Mouse (Mus musculus): Measurements from ENCODE around the gene Pycard. TPM values are rescaled to one million over a fixed set of nuclear protein-coding genes. Genes with fewer than 3 reads are reported as not detected.
"Not testable (repeated sequence)": the region's sequence is repeated elsewhere in the genome, so short reads cannot be mapped to it uniquely, and the experiment has no call there.

Gene Pycard
- total and polyA plus RNA-seq, 2 experiments from 2014 or later = 7.4 to 8.1 TPM

GRCm38 (mm10) chr7:127959364-127959763 is 34.3 kb downstream of the Pycard start:
- Histone ChIP-seq H3K4me3 (ENCODE audit: low read depth, low read length) (no peak overlapping the region), H3K27ac (ENCODE audit: low read depth, low read length) (no peak overlapping the region), H3K4me2 (ENCODE audit: low read depth) (no peak overlapping the region), H3K36me3 (ENCODE audit: insufficient read depth) (no peaks in the 10 kb centered on the region), H3K9ac (no peak overlapping the region), H3K9me3 (ENCODE audit: low read length) (no peaks in the 10 kb centered on the region), H3K27me3 (ENCODE audit: insufficient read depth, low read length) (no peaks in the 10 kb centered on the region), H3K4me1 (ENCODE audit: insufficient read depth) (no peaks in the 10 kb centered on the region)
- ATAC-seq (no peak), DNase-seq (no peak)
- 56% methylated on average over 5 of the region's 5 CpGs for WGBS
- no peak for TF ChIP-seq CTCF (IDR thresholded peaks at IDR 0.05; ENCODE audit: low read depth)

DNA sequence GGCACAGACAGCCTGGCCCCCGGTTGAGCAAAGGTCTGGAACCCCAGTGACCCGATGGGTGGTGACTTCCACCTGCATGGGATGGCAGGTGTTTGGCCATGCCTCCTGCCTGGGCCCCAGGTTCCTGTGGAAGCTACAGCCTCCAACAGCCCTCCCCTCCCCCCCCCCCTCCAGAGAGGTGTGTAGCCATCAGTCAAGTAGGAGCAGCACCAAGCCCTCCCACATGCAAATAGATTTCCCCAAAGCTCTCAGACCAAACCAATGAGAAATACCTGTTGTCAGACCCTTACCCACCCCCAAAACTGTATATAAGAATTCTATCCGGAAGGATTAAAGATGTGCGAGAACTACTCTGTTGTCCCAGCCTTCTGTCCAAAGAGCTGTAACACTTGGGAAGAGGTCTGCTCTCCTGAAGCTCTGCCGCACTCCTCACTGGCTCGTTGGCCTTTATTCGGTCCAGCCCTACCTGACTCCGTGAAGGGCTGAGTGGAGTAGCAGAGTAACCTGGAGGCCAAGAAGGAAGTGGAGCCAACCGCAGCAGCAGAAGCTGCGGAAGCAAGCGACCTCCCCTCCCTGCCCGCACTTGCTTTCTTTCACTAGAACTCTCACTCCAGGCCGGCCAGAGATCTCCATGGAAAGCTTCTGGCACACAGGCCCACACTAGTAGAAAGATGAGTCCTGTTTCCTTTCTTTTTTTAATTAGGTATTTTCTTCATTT is 40.6 kb downstream of the Pycard start:
- TF ChIP-seq CTCF (IDR thresholded peaks at IDR 0.05; ENCODE audit: low read depth) = no peak
- Histone ChIP-seq H3K36me3 (ENCODE audit: insufficient read depth) (no peaks in the 10 kb centered on the region), H3K27me3 (ENCODE audit: insufficient read depth, low read length) (no peaks in the 10 kb centered on the region), H3K4me3 (ENCODE audit: low read depth, low read length) (no peak overlapping the region), H3K4me2 (ENCODE audit: low read depth) (no peak overlapping the region), H3K9me3 (ENCODE audit: low read length) (no peaks in the 10 kb centered on the region), H3K27ac (ENCODE audit: low read depth, low read length) (no peak overlapping the region), H3K4me1 (ENCODE audit: insufficient read depth) (no peaks in the 10 kb centered on the region), H3K9ac (no peak overlapping the region)
- DNase-seq (no peak), ATAC-seq (no peak)
- WGBS = 45% methylated on average over 13 of the region's 13 CpGs

GRCm38 (mm10) chr7:127946470-127947023 is 47.1 kb downstream of the Pycard start, which contains the start of gene Prss36:
TSS of gene Prss36 (minus strand) at chr7:127946725.
- Histone ChIP-seq H3K27me3 (ENCODE audit: insufficient read depth, low read length) (peaks cover 8% of the 10 kb centered on the region), H3K4me2 (ENCODE audit: low read depth) (no peak within 1 kb of the TSS), H3K9me3 (ENCODE audit: low read length) (no peaks in the 10 kb centered on the region), H3K9ac (no peak within 1 kb of the TSS), H3K4me3 (ENCODE audit: low read depth, low read length) (no peak within 1 kb of the TSS), H3K36me3 (ENCODE audit: insufficient read depth) (no peaks in the 10 kb centered on the region), H3K27ac (ENCODE audit: low read depth, low read length) (no peak within 1 kb of the TSS), H3K4me1 (ENCODE audit: insufficient read depth) (no peaks in the 10 kb centered on the region)
- no peak for ATAC-seq
- no peak for DNase-seq
- TF ChIP-seq CTCF (IDR thresholded peaks at IDR 0.05; ENCODE audit: low read depth) = no peak
- WGBS = 66% methylated on average over 6 of the region's 6 CpGs

DNA sequence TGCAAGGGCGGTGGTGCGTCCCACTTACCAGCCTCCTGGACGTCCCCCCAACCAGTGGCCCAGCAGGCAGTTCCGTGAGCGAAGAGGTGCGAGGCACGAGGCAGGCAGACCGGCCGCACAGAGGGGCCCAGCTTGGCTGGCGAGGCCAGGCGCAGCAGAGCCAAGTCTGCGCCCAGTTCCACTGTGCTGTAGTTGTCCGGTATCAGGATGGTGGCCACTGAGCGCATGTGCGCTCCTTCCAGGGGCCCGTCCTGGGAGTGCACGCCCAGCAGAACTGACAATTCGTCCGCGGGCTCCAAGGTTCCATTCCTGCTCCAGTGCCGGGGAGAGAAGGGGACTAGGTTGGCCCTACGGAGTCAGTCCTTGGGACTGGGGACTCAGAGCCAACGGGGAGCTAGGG is 49.1 kb downstream of the Pycard start:
- H3K4me3 ChIP-seq (ENCODE audit: low read depth, low read length) = no peak overlapping the region
- no peaks in the 10 kb centered on the region for H3K9me3 ChIP-seq (ENCODE audit: low read length)
- H3K27ac ChIP-seq (ENCODE audit: low read depth, low read length) = no peak overlapping the region
- DNase-seq (no peak), ATAC-seq (no peak)
- no peak for TF ChIP-seq CTCF (IDR thresholded peaks at IDR 0.05; ENCODE audit: low read depth)
- WGBS = 12% methylated on average over 23 of the region's 23 CpGs
- H3K36me3 ChIP-seq (ENCODE audit: insufficient read depth) = no peaks in the 10 kb centered on the region
- H3K4me1 ChIP-seq (ENCODE audit: insufficient read depth) = no peaks in the 10 kb centered on the region
- H3K27me3 ChIP-seq (ENCODE audit: insufficient read depth, low read length) = peaks cover 8% of the 10 kb centered on the region
- H3K9ac ChIP-seq = no peak overlapping the region
- no peak overlapping the region for H3K4me2 ChIP-seq (ENCODE audit: low read depth)

- H3K27ac ChIP-seq (ENCODE audit: low read depth, low read length); H3K4me2 ChIP-seq (ENCODE audit: low read depth); H3K4me1 ChIP-seq (ENCODE audit: insufficient read depth); H3K9ac ChIP-seq; H3K27me3 ChIP-seq (ENCODE audit: insufficient read depth, low read length); H3K9me3 ChIP-seq (ENCODE audit: low read length); ATAC-seq; H3K36me3 ChIP-seq (ENCODE audit: insufficient read depth); H3K4me3 ChIP-seq (ENCODE audit: low read depth, low read length); DNase-seq: not testable (repeated sequence)
- WGBS = 59% methylated on average over 2 of the region's 2 CpGs
Observed at GRCm38 (mm10) chr7:127942097-127942496, 51.6 kb downstream of the Pycard start.

Other genes with a start within 250 kb of the Pycard start
- gene Fbxl19, start 249.3 kb downstream of the Pycard start, total RNA-seq (2014; rRNA removed) = 162 and 178 TPM in 2 replicates
- 6.9 and 7.9 TPM in 2 replicates for gene Fbxl19, start 249.3 kb downstream of the Pycard start, polyA plus RNA-seq (2015; fragmentation: Nextera tagmentation; extraction: Ambion mirVana)
- gene Orai3, start 224.1 kb downstream of the Pycard start, total RNA-seq (2014; rRNA removed) = 19.0 and 19.4 TPM in 2 replicates
- gene Orai3, start 224.1 kb downstream of the Pycard start, polyA plus RNA-seq (2015; fragmentation: Nextera tagmentation; extraction: Ambion mirVana) = 9.6 and 13.4 TPM in 2 replicates
- gene Setd1a, start 217.2 kb downstream of the Pycard start, total RNA-seq (2014; rRNA removed) = 18.2 and 20.7 TPM in 2 replicates
- gene Setd1a, start 217.2 kb downstream of the Pycard start, polyA plus RNA-seq (2015; fragmentation: Nextera tagmentation; extraction: Ambion mirVana) = 13.2 and 13.7 TPM in 2 replicates
- 0.05 TPM in 1 of 2 replicates, not detected in the other for gene Gm49388, start 208.3 kb downstream of the Pycard start, total RNA-seq (2014; rRNA removed)
- not detected in 2 replicates for gene Gm49388, start 208.3 kb downstream of the Pycard start, polyA plus RNA-seq (2015; fragmentation: Nextera tagmentation; extraction: Ambion mirVana)
- 7.1 and 8.4 TPM in 2 replicates for gene Hsd3b7, start 193.3 kb downstream of the Pycard start, total RNA-seq (2014; rRNA removed)
- gene Hsd3b7, start 193.3 kb downstream of the Pycard start, polyA plus RNA-seq (2015; fragmentation: Nextera tagmentation; extraction: Ambion mirVana) = 8.4 and 8.7 TPM in 2 replicates
- gene Stx4a, start 169.6 kb downstream of the Pycard start, total RNA-seq (2014; rRNA removed) = 7.5 and 9.2 TPM in 2 replicates
- gene Stx4a, start 169.6 kb downstream of the Pycard start, polyA plus RNA-seq (2015; fragmentation: Nextera tagmentation; extraction: Ambion mirVana) = 18.8 and 20.4 TPM in 2 replicates
- 37.9 and 51.3 TPM in 2 replicates for gene Stx1b, start 169.3 kb downstream of the Pycard start, total RNA-seq (2014; rRNA removed)
- 38.5 and 58.4 TPM in 2 replicates for gene Stx1b, start 169.3 kb downstream of the Pycard start, polyA plus RNA-seq (2015; fragmentation: Nextera tagmentation; extraction: Ambion mirVana)
- gene Zfp646, start 117.6 kb downstream of the Pycard start, total RNA-seq (2014; rRNA removed) = 31.2 and 37.7 TPM in 2 replicates
- gene Zfp646, start 117.6 kb downstream of the Pycard start, polyA plus RNA-seq (2015; fragmentation: Nextera tagmentation; extraction: Ambion mirVana) = 3.8 and 4.2 TPM in 2 replicates
- 16.0 and 25.1 TPM in 2 replicates for gene Zfp668, start 117.0 kb downstream of the Pycard start, total RNA-seq (2014; rRNA removed)
- 23.7 and 34.2 TPM in 2 replicates for gene Zfp668, start 117.0 kb downstream of the Pycard start, polyA plus RNA-seq (2015; fragmentation: Nextera tagmentation; extraction: Ambion mirVana)
- gene Prss53, start 102.9 kb downstream of the Pycard start, total RNA-seq (2014; rRNA removed) = 0.62 and 0.81 TPM in 2 replicates
- 0.24 and 0.69 TPM in 2 replicates for gene Prss53, start 102.9 kb downstream of the Pycard start, polyA plus RNA-seq (2015; fragmentation: Nextera tagmentation; extraction: Ambion mirVana)
- not detected in 2 replicates for gene Gm21974, start 98.4 kb downstream of the Pycard start, total RNA-seq (2014; rRNA removed)
- not detected in 2 replicates for gene Gm21974, start 98.4 kb downstream of the Pycard start, polyA plus RNA-seq (2015; fragmentation: Nextera tagmentation; extraction: Ambion mirVana)
- gene Vkorc1, start 98.2 kb downstream of the Pycard start, total RNA-seq (2014; rRNA removed) = 17.2 and 28.0 TPM in 2 replicates
- gene Vkorc1, start 98.2 kb downstream of the Pycard start, polyA plus RNA-seq (2015; fragmentation: Nextera tagmentation; extraction: Ambion mirVana) = 69.4 and 73.0 TPM in 2 replicates
- gene Bckdk, start 89.8 kb downstream of the Pycard start, total RNA-seq (2014; rRNA removed) = 43.0 and 56.2 TPM in 2 replicates
- 66.8 and 69.3 TPM in 2 replicates for gene Bckdk, start 89.8 kb downstream of the Pycard start, polyA plus RNA-seq (2015; fragmentation: Nextera tagmentation; extraction: Ambion mirVana)
- 30.6 and 41.1 TPM in 2 replicates for gene Kat8, start 81.4 kb downstream of the Pycard start, total RNA-seq (2014; rRNA removed)
- gene Kat8, start 81.4 kb downstream of the Pycard start, polyA plus RNA-seq (2015; fragmentation: Nextera tagmentation; extraction: Ambion mirVana) = 34.8 and 37.0 TPM in 2 replicates
- 0.38 and 1.1 TPM in 2 replicates for gene Prss8, start 63.8 kb downstream of the Pycard start, total RNA-seq (2014; rRNA removed)
- 0.92 and 1.5 TPM in 2 replicates for gene Prss8, start 63.8 kb downstream of the Pycard start, polyA plus RNA-seq (2015; fragmentation: Nextera tagmentation; extraction: Ambion mirVana)
- 6.4 and 18.4 TPM in 2 replicates for gene Prss36, start 47.1 kb downstream of the Pycard start, total RNA-seq (2014; rRNA removed)
- 15.6 and 18.3 TPM in 2 replicates for gene Prss36, start 47.1 kb downstream of the Pycard start, polyA plus RNA-seq (2015; fragmentation: Nextera tagmentation; extraction: Ambion mirVana)
- gene Fus, start 26.4 kb downstream of the Pycard start, total RNA-seq (2014; rRNA removed) = 30.2 and 51.0 TPM in 2 replicates
- 221 and 323 TPM in 2 replicates for gene Fus, start 26.4 kb downstream of the Pycard start, polyA plus RNA-seq (2015; fragmentation: Nextera tagmentation; extraction: Ambion mirVana)
- 0.15 and 0.43 TPM in 2 replicates for gene Trim72, start 10.1 kb upstream of the Pycard start, total RNA-seq (2014; rRNA removed)
- not detected in 2 replicates for gene Trim72, start 10.1 kb upstream of the Pycard start, polyA plus RNA-seq (2015; fragmentation: Nextera tagmentation; extraction: Ambion mirVana)
- 1.4 and 1.7 TPM in 2 replicates for gene Itgam, start 68.8 kb upstream of the Pycard start, total RNA-seq (2014; rRNA removed)
- 0.39 and 0.92 TPM in 2 replicates for gene Itgam, start 68.8 kb upstream of the Pycard start, polyA plus RNA-seq (2015; fragmentation: Nextera tagmentation; extraction: Ambion mirVana)
- gene Gm49368, start 68.8 kb upstream of the Pycard start, total RNA-seq (2014; rRNA removed) = not detected in 2 replicates
- gene Gm49368, start 68.8 kb upstream of the Pycard start, polyA plus RNA-seq (2015; fragmentation: Nextera tagmentation; extraction: Ambion mirVana) = not detected in 2 replicates
- 0.23 and 0.24 TPM in 2 replicates for gene Itgax, start 135.7 kb upstream of the Pycard start, total RNA-seq (2014; rRNA removed)
- gene Itgax, start 135.7 kb upstream of the Pycard start, polyA plus RNA-seq (2015; fragmentation: Nextera tagmentation; extraction: Ambion mirVana) = 0.09 and 0.16 TPM in 2 replicates
- gene Itgad, start 160.5 kb upstream of the Pycard start, total RNA-seq (2014; rRNA removed) = 0.05 and 0.15 TPM in 2 replicates
- gene Itgad, start 160.5 kb upstream of the Pycard start, polyA plus RNA-seq (2015; fragmentation: Nextera tagmentation; extraction: Ambion mirVana) = 0.38 and 0.39 TPM in 2 replicates
- gene Cox6a2, start 212.5 kb upstream of the Pycard start, total RNA-seq (2014; rRNA removed) = 1.4 and 5.0 TPM in 2 replicates
- gene Cox6a2, start 212.5 kb upstream of the Pycard start, polyA plus RNA-seq (2015; fragmentation: Nextera tagmentation; extraction: Ambion mirVana) = 4.5 TPM in 2 replicates
- gene Armc5, start 243.5 kb upstream of the Pycard start, total RNA-seq (2014; rRNA removed) = 12.8 and 17.8 TPM in 2 replicates
- 13.4 and 15.4 TPM in 2 replicates for gene Armc5, start 243.5 kb upstream of the Pycard start, polyA plus RNA-seq (2015; fragmentation: Nextera tagmentation; extraction: Ambion mirVana)
- 5.2 and 6.7 TPM in 2 replicates for gene 9130023H24Rik, start 244.2 kb upstream of the Pycard start, total RNA-seq (2014; rRNA removed)
- 3.9 and 4.6 TPM in 2 replicates for gene 9130023H24Rik, start 244.2 kb upstream of the Pycard start, polyA plus RNA-seq (2015; fragmentation: Nextera tagmentation; extraction: Ambion mirVana)

All from forebrain, postnatal 0 days (tissue).